Mouse (Mus musculus): ENCODE measurements around the gene Crebbp.

DNA sequence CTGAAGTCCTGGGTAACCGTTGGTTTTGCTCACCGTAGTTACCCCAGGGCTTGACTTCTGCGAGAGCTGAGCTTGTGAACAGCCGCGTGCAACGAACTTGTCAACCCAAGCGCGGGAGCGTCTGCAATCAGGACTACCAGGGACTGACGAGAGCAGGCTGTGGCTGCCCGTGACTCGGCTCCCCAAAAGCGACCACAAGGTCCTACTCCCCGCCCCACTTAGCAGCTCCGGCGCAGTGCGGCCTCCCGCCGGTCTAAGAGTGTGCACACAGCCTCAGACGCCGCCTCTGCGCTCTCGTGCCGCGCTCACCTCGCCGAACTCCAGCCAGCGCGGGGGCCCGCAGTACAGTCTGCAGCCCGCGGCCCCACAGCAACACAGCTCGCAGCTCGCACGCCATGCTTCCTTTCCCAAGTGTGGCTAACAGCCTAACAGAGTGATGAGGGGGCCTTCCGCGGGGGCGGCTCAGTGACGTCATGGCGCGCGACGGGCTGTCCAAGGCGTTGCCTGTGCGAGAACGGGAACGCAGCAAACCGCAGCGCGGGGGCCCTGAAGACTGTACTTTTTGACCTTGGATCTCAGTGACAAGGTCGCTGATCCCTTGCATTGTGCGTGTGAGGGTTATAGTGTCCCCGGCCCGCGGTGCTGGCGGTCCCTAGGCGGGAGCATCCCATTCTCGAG is 136.3 kb downstream of the Crebbp start, which contains the start of gene Trap1:
- no peak for TF ChIP-seq CTCF (IDR thresholded peaks at IDR 0.05)
- peak; percentile 77 for TF ChIP-seq POLR2A (IDR thresholded peaks at IDR 0.05; ENCODE audit: insufficient read depth, low read depth, low read length)
- TF ChIP-seq EP300 (IDR thresholded peaks at IDR 0.05; ENCODE audit: insufficient read depth, low read depth, low read length), result peak; percentile 73; the same call in 1 of the 2 replicates
